Mouse (Mus musculus): ENCODE measurements at regions not wholly inside any gene's neighbourhood (a gene's known extent, or its start where the extent isn't known, plus 50 kb on each side); places are given as distances from the start of the nearest gene placed in this dataset.

GRCm38 (mm10) chr12:52439241-52439640, 64.5 kb upstream of the Arhgap5 start:
- H3K27ac ChIP-seq (ENCODE audit: low read length), result no peak overlapping the region
- 88% methylated on average over 1 of the region's 1 CpGs for WGBS
- no peak for ATAC-seq
- H3K9ac ChIP-seq (ENCODE audit: low read depth, low read length), result no peak overlapping the region
- no peak overlapping the region for H3K4me2 ChIP-seq (ENCODE audit: low read length)
- H3K4me1 ChIP-seq (ENCODE audit: control insufficient read depth, insufficient read depth, low read length), result no peaks in the 10 kb centered on the region
- no peaks in the 10 kb centered on the region for H3K27me3 ChIP-seq (ENCODE audit: control insufficient read depth, insufficient read depth, low read depth, low read length)
- H3K36me3 ChIP-seq (ENCODE audit: control insufficient read depth, insufficient read depth, low read length), result no peaks in the 10 kb centered on the region
- no peak overlapping the region for H3K4me3 ChIP-seq (ENCODE audit: low read depth, low read length)
- no peaks in the 10 kb centered on the region for H3K9me3 ChIP-seq (replicated peaks; ENCODE audit: control insufficient read depth, low read length, poor library complexity, severe bottlenecking)

- WGBS, result 73% methylated on average over 7 of the region's 7 CpGs
- Histone ChIP-seq H3K27ac (ENCODE audit: low read length) (no peak overlapping the region), H3K9ac (ENCODE audit: low read depth, low read length) (no peak overlapping the region), H3K4me2 (ENCODE audit: low read length) (no peak overlapping the region), H3K4me1 (ENCODE audit: control insufficient read depth, insufficient read depth, low read length) (no peaks in the 10 kb centered on the region), H3K27me3 (ENCODE audit: control insufficient read depth, insufficient read depth, low read depth, low read length) (no peaks in the 10 kb centered on the region), H3K9me3 (replicated peaks; ENCODE audit: control insufficient read depth, low read length, poor library complexity, severe bottlenecking) (no peaks in the 10 kb centered on the region), H3K36me3 (ENCODE audit: control insufficient read depth, insufficient read depth, low read length) (no peaks in the 10 kb centered on the region), H3K4me3 (ENCODE audit: low read depth, low read length) (no peak overlapping the region)
- no peak for ATAC-seq
Observed at GRCm38 (mm10) chr12:52440868-52441365, 62.9 kb upstream of the Arhgap5 start.

- H3K36me3 ChIP-seq (ENCODE audit: control insufficient read depth, insufficient read depth, low read length), result no peaks in the 10 kb centered on the region
- no peak overlapping the region for H3K9ac ChIP-seq (ENCODE audit: low read depth, low read length)
- no peaks in the 10 kb centered on the region for H3K4me1 ChIP-seq (ENCODE audit: control insufficient read depth, insufficient read depth, low read length)
- no peak overlapping the region for H3K4me3 ChIP-seq (ENCODE audit: low read depth, low read length)
- H3K27ac ChIP-seq (ENCODE audit: low read length), result no peak overlapping the region
- no peaks in the 10 kb centered on the region for H3K9me3 ChIP-seq (replicated peaks; ENCODE audit: control insufficient read depth, low read length, poor library complexity, severe bottlenecking)
- no peak overlapping the region for H3K4me2 ChIP-seq (ENCODE audit: low read length)
- no peak for ATAC-seq
- 91% methylated on average over 5 of the region's 5 CpGs for WGBS
- H3K27me3 ChIP-seq (ENCODE audit: control insufficient read depth, insufficient read depth, low read depth, low read length), result no peaks in the 10 kb centered on the region
Observed at GRCm38 (mm10) chr12:52442337-52442736, 61.4 kb upstream of the Arhgap5 start.

- Histone ChIP-seq H3K27ac (ENCODE audit: low read length) (no peak overlapping the region), H3K4me3 (ENCODE audit: low read depth, low read length) (no peak overlapping the region), H3K27me3 (ENCODE audit: control insufficient read depth, insufficient read depth, low read depth, low read length) (no peaks in the 10 kb centered on the region), H3K9ac (ENCODE audit: low read depth, low read length) (no peak overlapping the region), H3K4me1 (ENCODE audit: control insufficient read depth, insufficient read depth, low read length) (no peaks in the 10 kb centered on the region), H3K4me2 (ENCODE audit: low read length) (no peak overlapping the region), H3K9me3 (replicated peaks; ENCODE audit: control insufficient read depth, low read length, poor library complexity, severe bottlenecking) (no peaks in the 10 kb centered on the region), H3K36me3 (ENCODE audit: control insufficient read depth, insufficient read depth, low read length) (no peaks in the 10 kb centered on the region)
- 53% methylated on average over 2 of the region's 2 CpGs for WGBS
- ATAC-seq, result no peak
Observed at GRCm38 (mm10) chr12:52445731-52446130, 58.0 kb upstream of the Arhgap5 start.

- Histone ChIP-seq H3K27me3 (ENCODE audit: control insufficient read depth, insufficient read depth, low read depth, low read length) (no peaks in the 10 kb centered on the region), H3K9me3 (replicated peaks; ENCODE audit: control insufficient read depth, low read length, poor library complexity, severe bottlenecking) (no peaks in the 10 kb centered on the region), H3K4me3 (ENCODE audit: low read depth, low read length) (no peak overlapping the region), H3K4me2 (ENCODE audit: low read length) (no peak overlapping the region), H3K9ac (ENCODE audit: low read depth, low read length) (no peak overlapping the region), H3K36me3 (ENCODE audit: control insufficient read depth, insufficient read depth, low read length) (no peaks in the 10 kb centered on the region), H3K4me1 (ENCODE audit: control insufficient read depth, insufficient read depth, low read length) (no peaks in the 10 kb centered on the region), H3K27ac (ENCODE audit: low read length) (no peak overlapping the region)
- WGBS, result 75% methylated on average over 7 of the region's 7 CpGs
- ATAC-seq, result no peak
Observed at GRCm38 (mm10) chr12:52446501-52446900, 57.3 kb upstream of the Arhgap5 start.

- ATAC-seq, result no peak
- Histone ChIP-seq H3K4me2 (ENCODE audit: low read length) (no peak overlapping the region), H3K36me3 (ENCODE audit: control insufficient read depth, insufficient read depth, low read length) (no peaks in the 10 kb centered on the region), H3K27me3 (ENCODE audit: control insufficient read depth, insufficient read depth, low read depth, low read length) (no peaks in the 10 kb centered on the region), H3K4me1 (ENCODE audit: control insufficient read depth, insufficient read depth, low read length) (no peaks in the 10 kb centered on the region), H3K27ac (ENCODE audit: low read length) (no peak overlapping the region), H3K9me3 (replicated peaks; ENCODE audit: control insufficient read depth, low read length, poor library complexity, severe bottlenecking) (no peaks in the 10 kb centered on the region), H3K4me3 (ENCODE audit: low read depth, low read length) (no peak overlapping the region), H3K9ac (ENCODE audit: low read depth, low read length) (no peak overlapping the region)
- 59% methylated on average over 5 of the region's 5 CpGs for WGBS
Observed at GRCm38 (mm10) chr12:52447482-52447881, 56.3 kb upstream of the Arhgap5 start.

- Histone ChIP-seq H3K4me2 (ENCODE audit: low read length) (no peak overlapping the region), H3K4me3 (ENCODE audit: low read depth, low read length) (no peak overlapping the region), H3K36me3 (ENCODE audit: control insufficient read depth, insufficient read depth, low read length) (no peaks in the 10 kb centered on the region), H3K9me3 (replicated peaks; ENCODE audit: control insufficient read depth, low read length, poor library complexity, severe bottlenecking) (no peaks in the 10 kb centered on the region), H3K4me1 (ENCODE audit: control insufficient read depth, insufficient read depth, low read length) (no peaks in the 10 kb centered on the region), H3K27me3 (ENCODE audit: control insufficient read depth, insufficient read depth, low read depth, low read length) (no peaks in the 10 kb centered on the region), H3K9ac (ENCODE audit: low read depth, low read length) (no peak overlapping the region), H3K27ac (ENCODE audit: low read length) (no peak overlapping the region)
- ATAC-seq, result no peak
- WGBS, result 54% methylated on average over 1 of the region's 1 CpGs
Observed at GRCm38 (mm10) chr12:52448218-52448617, 55.6 kb upstream of the Arhgap5 start.

- WGBS, result 93% methylated on average over 5 of the region's 5 CpGs
- Histone ChIP-seq H3K9me3 (replicated peaks; ENCODE audit: control insufficient read depth, low read length, poor library complexity, severe bottlenecking) (no peaks in the 10 kb centered on the region; the same call in 1 of the 2 replicates), H3K9ac (ENCODE audit: low read depth, low read length) (no peak overlapping the region), H3K27ac (ENCODE audit: low read length) (no peak overlapping the region), H3K4me2 (ENCODE audit: low read length) (no peak overlapping the region), H3K36me3 (ENCODE audit: control insufficient read depth, insufficient read depth, low read length) (no peaks in the 10 kb centered on the region), H3K4me1 (ENCODE audit: control insufficient read depth, insufficient read depth, low read length) (no peaks in the 10 kb centered on the region), H3K4me3 (ENCODE audit: low read depth, low read length) (no peak overlapping the region), H3K27me3 (ENCODE audit: control insufficient read depth, insufficient read depth, low read depth, low read length) (no peaks in the 10 kb centered on the region)
- ATAC-seq, result no peak
Observed at GRCm38 (mm10) chr12:52453890-52454289, 49.9 kb upstream of the Arhgap5 start.
